Mouse (Mus musculus) lung, embryonic 14.5 days (tissue): ENCODE results near the gene Stk38l. TPM values are rescaled to one million over a fixed set of nuclear protein-coding genes. Genes with fewer than 3 reads are reported as not detected.

Experiments used
- ATAC-seq: fragments of 200-750 bp; cut with Nextera tagmentation; 2 replicates; pipeline ENCODE4 v1.8.0; 2017; ENCODE audit warnings: mild to moderate bottlenecking, moderate TSS enrichment, moderate library complexity; ENCODE audit not compliant: insufficient read depth
- DNase-seq: peaks from one replicate; pipeline ENCODE4 v3.0.0-alpha.2; 2015
- H3K27ac ChIP-seq: fragments of 300-500 bp; sonication (generic); 2 replicates; pipeline ENCODE4 v1.5.1; 2014; ENCODE audit warnings: low read depth, mild to moderate bottlenecking, moderate library complexity
- H3K27me3 ChIP-seq: fragments of 300-500 bp; sonication (generic); 2 replicates; pipeline ENCODE4 v1.6.1; 2014; ENCODE audit warnings: low read length, control low read depth; ENCODE audit not compliant: insufficient read depth
- H3K36me3 ChIP-seq: fragments of 300-500 bp; sonication (generic); 2 replicates; pipeline ENCODE4 v1.6.1; 2014; ENCODE audit warnings: control low read depth; ENCODE audit not compliant: insufficient read depth
- H3K4me1 ChIP-seq: fragments of 300-500 bp; sonication (generic); 2 replicates; pipeline ENCODE4 v1.6.1; 2014; ENCODE audit warnings: antibody characterized with exemption, control low read depth; ENCODE audit not compliant: insufficient read depth
- H3K4me2 ChIP-seq: fragments of 300-500 bp; sonication (generic); 2 replicates; pipeline ENCODE4 v1.6.1; 2014; ENCODE audit warnings: mild to moderate bottlenecking
- H3K4me3 ChIP-seq: fragments of 300-500 bp; sonication (generic); 2 replicates; pipeline ENCODE4 v1.5.1; 2014; ENCODE audit warnings: low read depth, low read length
- H3K9ac ChIP-seq: fragments of 300-500 bp; sonication (generic); 2 replicates; pipeline ENCODE4 v1.6.1; 2014
- H3K9me3 ChIP-seq: fragments of 300-500 bp; sonication (generic); 2 replicates; pipeline ENCODE4 v1.6.1; 2016; ENCODE audit warnings: low read depth, low read length, control low read depth
- CTCF ChIP-seq: IDR thresholded peaks from 2 replicates; pipeline ENCODE4 v1.5.1; 2016; ENCODE audit warnings: antibody characterized with exemption, low read depth
- WGBS: fragments of 180-500 bp; shearing (Covaris S2); extraction: QIAGEN DNeasy Blood & Tissue Kit; methylation state at CpG from one replicate; pipeline ENCODE4 v1.1.7; 2014; 5-methylcytosine and 5-hydroxymethylcytosine counted together
- polyA plus RNA-seq: library from polyadenylated mRNA; unstranded; fragments of >200 nt; fragmentation: Nextera tagmentation; extraction: Ambion mirVana; gene quantifications from 2 replicates; pipeline ENCODE4 v1.2.1, GENCODE M21; 2014

The Stk38l gene
- polyA plus RNA-seq, 1 experiment from 2014 or later, result 15.6 TPM

DNA sequence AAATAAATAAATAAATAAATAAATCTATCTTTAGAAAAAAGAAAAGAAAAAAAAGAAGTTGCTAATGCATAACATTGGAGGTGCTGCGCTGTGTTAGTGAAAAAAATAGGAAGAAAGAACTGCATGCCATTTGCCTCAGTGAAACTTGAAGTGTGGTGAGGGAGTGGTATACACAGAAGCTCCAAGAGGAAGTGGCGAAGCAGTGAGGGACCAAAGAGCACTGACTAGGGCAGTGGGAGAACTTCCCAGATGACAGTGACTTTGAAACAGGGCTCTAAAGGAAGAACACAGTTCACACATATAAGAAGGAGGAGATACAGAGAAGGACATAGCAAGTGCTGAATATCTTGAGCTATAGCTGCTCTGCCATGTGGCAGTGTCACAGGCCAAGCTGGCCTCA, 34.2 kb downstream of the Stk38l start:
- Histone ChIP-seq H3K4me1 (peaks cover 1% of the 10 kb centered on the region; the same call in 1 of the 2 replicates), H3K36me3 (no peaks in the 10 kb centered on the region; the same call in 1 of the 2 replicates), H3K4me2 (no peak overlapping the region), H3K27me3 (no peaks in the 10 kb centered on the region), H3K4me3 (no peak overlapping the region), H3K9ac (no peak overlapping the region), H3K9me3 (no peaks in the 10 kb centered on the region), H3K27ac (no peak overlapping the region)
- WGBS, result 86% methylated on average over 2 of the region's 2 CpGs
- DNase-seq (no peak), ATAC-seq (no peak)
- no peak for TF ChIP-seq CTCF

DNA sequence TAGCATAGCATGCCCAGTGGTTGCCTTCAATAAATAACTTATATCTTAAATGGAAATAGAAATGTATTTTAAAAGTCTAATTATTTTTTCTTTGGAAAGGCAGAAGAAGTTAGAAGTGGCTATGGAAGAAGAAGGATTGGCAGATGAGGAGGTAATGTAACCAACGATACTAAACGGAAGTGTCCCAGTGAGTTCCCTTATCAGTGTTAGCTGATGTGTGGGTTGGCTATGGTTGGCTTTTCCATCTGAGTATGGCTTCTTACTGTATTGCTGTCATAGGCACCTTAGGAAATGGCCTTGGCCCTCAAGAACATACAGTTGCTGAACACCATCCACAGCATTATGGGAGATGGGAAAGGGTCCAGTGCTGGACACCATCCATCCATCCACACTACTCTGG, 35.2 kb downstream of the Stk38l start:
- H3K9ac ChIP-seq, result no peak overlapping the region

DNA sequence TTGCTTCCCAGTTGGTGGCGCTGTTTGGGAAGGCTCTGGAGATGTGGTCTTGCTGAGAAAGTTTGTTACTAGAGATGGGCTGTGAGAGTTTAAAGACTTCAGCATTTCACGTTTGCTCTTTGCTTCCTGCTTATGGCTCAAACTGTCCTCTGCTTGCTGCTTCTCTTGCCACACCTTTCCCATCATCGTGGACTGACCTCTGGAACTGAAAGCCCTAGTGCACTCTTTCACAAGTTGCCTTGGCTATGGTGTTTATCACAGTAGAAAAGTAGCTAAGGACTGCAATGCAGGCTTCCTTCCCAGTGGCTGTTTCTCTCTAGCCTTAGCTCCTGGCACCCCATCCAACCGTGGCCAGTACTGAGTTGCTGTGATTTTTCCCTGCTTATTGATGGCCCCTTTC, 35.9 kb downstream of the Stk38l start:
- Histone ChIP-seq H3K27ac (no peak overlapping the region), H3K4me1 (no peaks in the 10 kb centered on the region), H3K27me3 (no peaks in the 10 kb centered on the region), H3K9me3 (no peaks in the 10 kb centered on the region), H3K9ac (no peak overlapping the region), H3K36me3 (no peaks in the 10 kb centered on the region; the same call in 1 of the 2 replicates), H3K4me2 (no peak overlapping the region), H3K4me3 (no peak overlapping the region)
- 60% methylated on average over 4 of the region's 4 CpGs for WGBS
- no peak for DNase-seq
- TF ChIP-seq CTCF, result no peak
- ATAC-seq, result no peak

More for the DNA sequence above, 35.2 kb downstream of the Stk38l start:
- DNase-seq, result no peak
- Histone ChIP-seq H3K36me3 (no peaks in the 10 kb centered on the region; the same call in 1 of the 2 replicates), H3K27ac (no peak overlapping the region), H3K27me3 (no peaks in the 10 kb centered on the region), H3K4me1 (no peaks in the 10 kb centered on the region), H3K4me3 (no peak overlapping the region), H3K9me3 (no peaks in the 10 kb centered on the region), H3K4me2 (no peak overlapping the region)
- WGBS, result 49% methylated on average over 2 of the region's 2 CpGs
- no peak for TF ChIP-seq CTCF
- no peak for ATAC-seq

DNA sequence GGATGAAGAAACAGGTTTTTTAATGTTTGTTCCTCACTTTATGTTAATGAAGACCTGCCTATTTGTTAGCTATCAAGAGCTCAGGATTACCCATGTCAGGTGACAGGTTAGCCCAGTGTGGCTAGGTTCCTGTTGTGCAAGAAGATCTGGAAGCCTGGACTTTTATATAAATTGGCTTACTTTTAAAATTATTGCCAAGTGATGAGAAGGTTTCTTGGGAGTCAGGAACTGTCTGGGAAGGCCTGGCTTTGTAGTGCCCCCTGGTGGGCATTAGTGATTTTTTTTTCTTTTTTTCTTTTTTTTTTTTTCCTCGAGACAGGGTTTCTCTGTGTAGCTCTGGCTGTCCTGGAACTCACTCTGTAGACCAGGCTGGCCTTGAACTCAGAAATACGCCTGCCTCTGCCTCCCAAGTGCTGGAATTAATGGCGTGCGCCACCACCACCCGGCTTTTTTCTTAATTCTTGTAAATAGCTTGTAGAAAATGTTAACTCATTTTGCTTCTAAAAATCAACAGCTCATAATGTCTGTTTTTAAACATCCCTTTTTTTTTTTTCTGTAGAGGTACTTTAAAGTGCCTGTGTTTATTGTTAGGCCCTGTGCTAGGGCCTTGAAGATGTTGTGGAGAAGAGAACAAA, 37.6 kb downstream of the Stk38l start:
- Histone ChIP-seq H3K4me2 (no peak overlapping the region), H3K36me3 (peaks cover 4% of the 10 kb centered on the region; the same call in 1 of the 2 replicates), H3K9ac (no peak overlapping the region), H3K9me3 (no peaks in the 10 kb centered on the region), H3K4me3 (no peak overlapping the region), H3K4me1 (no peaks in the 10 kb centered on the region), H3K27ac (no peak overlapping the region), H3K27me3 (no peaks in the 10 kb centered on the region)
- 56% methylated on average over 5 of the region's 5 CpGs for WGBS
- DNase-seq (peak; percentile 72), ATAC-seq (no peak)
- peak; percentile 66 for TF ChIP-seq CTCF

DNA sequence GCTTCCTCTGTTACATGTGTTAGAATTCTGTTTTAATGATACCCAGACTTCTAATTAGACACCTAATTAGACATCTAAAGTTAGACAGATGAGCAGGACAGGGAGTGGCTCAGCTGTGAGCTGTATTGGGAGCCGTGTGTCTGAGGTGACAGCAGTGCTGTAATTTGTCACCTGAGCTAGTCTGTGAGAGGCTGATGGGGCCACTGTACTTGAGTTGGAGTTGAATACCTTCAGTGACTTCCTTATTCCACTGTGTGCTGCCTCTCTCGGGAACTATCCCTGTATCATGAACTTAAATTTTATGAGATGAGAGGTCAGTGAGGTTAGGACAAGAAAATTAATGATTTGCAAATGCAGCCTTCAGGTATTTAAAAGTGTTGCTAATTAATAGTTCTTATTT, 39.8 kb downstream of the Stk38l start:
- H3K36me3 ChIP-seq, result peaks cover 17% of the 10 kb centered on the region; the same call in 1 of the 2 replicates
- H3K4me1 ChIP-seq, result no peaks in the 10 kb centered on the region
- no peak overlapping the region for H3K27ac ChIP-seq
- no peak overlapping the region for H3K9ac ChIP-seq
- 42% methylated on average over 2 of the region's 2 CpGs for WGBS
- ATAC-seq (no peak), DNase-seq (no peak)
- no peak overlapping the region for H3K4me3 ChIP-seq
- no peaks in the 10 kb centered on the region for H3K9me3 ChIP-seq
- H3K4me2 ChIP-seq, result no peak overlapping the region
- no peak for TF ChIP-seq CTCF
- no peaks in the 10 kb centered on the region for H3K27me3 ChIP-seq

DNA sequence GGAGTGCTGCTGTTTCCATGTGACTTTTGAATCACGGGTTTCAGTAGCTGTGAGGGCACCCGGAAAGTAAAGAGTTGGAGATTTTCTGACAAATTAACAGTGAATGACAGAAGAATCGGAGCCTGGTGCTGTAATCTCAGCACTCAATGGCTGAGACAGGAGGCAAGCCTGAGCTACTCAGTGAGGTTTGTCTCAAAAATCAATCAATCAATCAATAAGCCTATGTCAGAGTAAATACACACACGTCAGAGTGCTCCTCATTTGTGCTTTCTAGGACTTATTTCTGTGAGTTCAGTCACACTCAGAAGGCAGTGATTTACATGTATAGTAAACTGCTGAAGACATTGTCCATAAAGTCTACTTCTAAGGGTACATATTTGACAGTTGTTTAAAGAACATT, 40.5 kb downstream of the Stk38l start:
- DNase-seq, result no peak
- H3K27me3 ChIP-seq, result no peaks in the 10 kb centered on the region
- H3K4me1 ChIP-seq, result no peaks in the 10 kb centered on the region

DNA sequence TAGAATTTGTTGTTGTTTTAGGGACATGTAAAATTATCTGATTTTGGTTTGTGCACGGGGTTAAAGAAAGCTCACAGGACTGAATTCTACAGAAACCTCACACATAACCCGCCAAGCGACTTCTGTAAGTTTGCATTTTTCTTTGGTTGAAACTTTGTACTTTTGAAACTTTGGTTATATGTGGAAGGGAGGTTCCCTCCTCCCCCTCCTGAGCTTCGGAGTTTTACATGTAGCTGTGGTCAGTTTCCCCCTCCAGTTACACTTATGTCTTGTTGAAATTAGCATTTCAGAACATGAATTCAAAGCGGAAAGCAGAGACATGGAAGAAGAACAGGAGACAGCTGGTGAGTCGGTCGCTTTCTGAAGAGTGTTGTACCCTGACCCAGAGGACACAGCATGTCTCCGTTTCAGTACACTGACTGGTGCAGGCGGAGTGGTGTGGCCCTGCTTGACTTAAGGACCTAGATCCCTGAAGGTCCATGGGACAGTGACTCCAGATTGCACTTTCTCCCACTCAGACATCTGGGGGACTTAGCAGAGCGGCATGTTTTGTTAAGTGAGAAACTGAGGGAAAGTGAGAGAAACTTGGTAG, 44.1 kb downstream of the Stk38l start:
- Histone ChIP-seq H3K27me3 (no peaks in the 10 kb centered on the region), H3K36me3 (peaks cover 30% of the 10 kb centered on the region; the same call in 1 of the 2 replicates), H3K4me1 (no peaks in the 10 kb centered on the region), H3K4me3 (no peak overlapping the region), H3K27ac (no peak overlapping the region), H3K9me3 (no peaks in the 10 kb centered on the region), H3K9ac (no peak overlapping the region), H3K4me2 (no peak overlapping the region)
- no peak for TF ChIP-seq CTCF
- ATAC-seq, result no peak
- WGBS, result 86% methylated on average over 10 of the region's 10 CpGs
- no peak for DNase-seq

More for the DNA sequence above, 40.5 kb downstream of the Stk38l start:
- no peak overlapping the region for H3K4me3 ChIP-seq
- no peak for TF ChIP-seq CTCF
- no peak overlapping the region for H3K4me2 ChIP-seq
- no peak overlapping the region for H3K27ac ChIP-seq
- 54% methylated on average over 4 of the region's 4 CpGs for WGBS
- ATAC-seq, result no peak
- no peak overlapping the region for H3K9ac ChIP-seq
- H3K36me3 ChIP-seq, result peaks cover 17% of the 10 kb centered on the region; the same call in 1 of the 2 replicates
- H3K9me3 ChIP-seq, result no peaks in the 10 kb centered on the region
